Mouse (Mus musculus) monocyte, adult 5-6 weeks (primary cell): ENCODE measurements around the gene Fgfr2. TPM values are rescaled to one million over a fixed set of nuclear protein-coding genes. Genes with fewer than 3 reads are reported as not detected.

Experiments used
- ATAC-seq: fragments of 153-309, 156-312 bp; replicated peaks from 2 replicates; pipeline ENCODE4 v1.8.0; 2017; ENCODE audit warnings: mild to moderate bottlenecking; ENCODE audit not compliant: low TSS enrichment, insufficient number of reproducible peaks, severe bottlenecking, poor library complexity, low FRiP score
- total RNA-seq: library from RNA; stranded (forward); fragments of 200-1000, 200-491, 200-594 nt; gene quantifications from 3 replicates; pipeline ENCODE4 v1.2.3, GENCODE M21; 2017

Fgfr2 gene
- total RNA-seq, 1 experiment from 2014 or later = not detected

- ATAC-seq = no peak
Observed at GRCm38 (mm10) chr7:130577388-130578003, 2545.7 kb downstream of the Fgfr2 start, which contains the start of gene Tacc2. TSS of gene Tacc2 (plus strand) at chr7:130577438.

- ATAC-seq = no peak
Observed at GRCm38 (mm10) chr7:130576981-130577380, 2546.2 kb downstream of the Fgfr2 start.

DNA sequence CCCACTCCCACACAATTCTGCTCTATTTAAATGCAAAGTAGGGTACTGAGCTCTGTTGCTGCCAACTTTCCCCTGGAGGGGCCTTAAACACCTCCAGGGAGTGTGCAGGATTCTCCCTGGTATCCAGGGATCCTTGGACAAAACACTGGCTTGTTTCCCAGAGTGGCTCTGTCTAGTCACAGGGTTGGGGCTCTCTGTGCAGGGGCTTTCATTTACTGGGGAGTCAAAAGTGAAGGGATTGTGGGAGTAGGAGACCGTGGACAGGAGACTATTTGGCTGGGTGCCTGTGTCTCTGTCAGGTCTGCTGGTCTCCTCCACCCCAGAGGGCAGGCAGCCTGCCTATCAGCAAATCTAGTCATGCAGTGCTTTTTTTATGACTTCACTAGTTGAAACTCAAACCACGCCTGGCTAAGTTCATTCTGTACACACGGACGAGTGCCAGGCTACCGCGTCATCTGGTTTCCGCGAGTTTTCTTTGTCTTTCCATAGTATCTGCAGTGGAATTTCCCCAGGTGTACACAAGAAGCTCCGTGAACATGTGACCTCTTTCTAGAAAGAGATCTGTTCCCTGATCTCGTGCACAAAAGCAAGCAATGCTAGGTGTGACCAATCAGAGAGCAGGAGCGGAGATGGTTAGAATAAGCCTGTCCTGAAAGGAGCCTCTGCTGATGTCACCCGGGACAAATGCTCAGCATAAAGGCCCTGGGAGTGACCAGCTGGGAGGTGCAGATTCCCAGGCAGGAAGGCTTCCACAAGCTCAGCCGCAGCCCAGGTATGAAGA lies 2548.7 kb downstream of the Fgfr2 start:
- no peak for ATAC-seq

DNA sequence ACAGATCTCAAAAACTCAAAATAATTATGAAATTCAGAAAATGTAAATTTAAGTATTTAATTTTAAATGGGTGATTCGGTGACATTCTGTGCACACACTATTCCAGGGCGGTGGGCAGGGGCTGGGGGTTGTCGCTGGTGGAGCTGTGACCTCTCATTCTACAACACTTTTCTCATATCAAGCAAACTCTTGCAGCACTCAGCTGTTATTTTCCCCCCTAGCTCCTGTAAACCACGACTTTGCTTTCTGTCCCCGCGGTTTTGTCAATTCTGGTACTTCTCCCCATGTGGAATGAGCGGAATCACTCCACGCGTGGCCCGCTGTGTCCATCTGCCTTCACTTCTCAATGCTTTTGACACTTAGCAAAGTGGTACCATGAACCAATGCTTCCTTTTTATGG lies 2549.4 kb downstream of the Fgfr2 start:
- ATAC-seq = no peak

- no peak for ATAC-seq
Observed at GRCm38 (mm10) chr7:130572821-130573220, 2550.3 kb downstream of the Fgfr2 start, which contains the start of gene Nsmce4a. TSS of gene Nsmce4a (minus strand) at chr7:130573118.

DNA sequence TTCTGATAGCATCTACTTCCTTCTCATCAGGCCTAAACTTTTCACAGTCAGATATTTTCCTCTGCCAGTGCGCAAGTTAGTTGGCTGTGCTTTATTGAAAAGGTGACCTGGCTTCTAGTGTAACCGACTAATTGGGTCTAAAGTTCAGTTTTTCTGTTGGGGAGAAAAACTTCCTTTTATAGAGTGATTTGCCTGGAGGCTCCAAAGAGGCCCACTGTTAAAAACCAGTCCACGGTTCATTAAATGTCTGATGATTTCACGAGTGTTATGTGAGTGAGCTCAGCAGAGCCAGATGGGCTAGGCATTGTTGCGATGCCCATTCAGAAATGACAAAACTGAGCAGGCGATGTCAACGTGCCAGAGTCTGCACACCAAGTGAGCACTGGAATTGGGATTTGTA lies 2552.7 kb downstream of the Fgfr2 start:
- ATAC-seq = no peak

DNA sequence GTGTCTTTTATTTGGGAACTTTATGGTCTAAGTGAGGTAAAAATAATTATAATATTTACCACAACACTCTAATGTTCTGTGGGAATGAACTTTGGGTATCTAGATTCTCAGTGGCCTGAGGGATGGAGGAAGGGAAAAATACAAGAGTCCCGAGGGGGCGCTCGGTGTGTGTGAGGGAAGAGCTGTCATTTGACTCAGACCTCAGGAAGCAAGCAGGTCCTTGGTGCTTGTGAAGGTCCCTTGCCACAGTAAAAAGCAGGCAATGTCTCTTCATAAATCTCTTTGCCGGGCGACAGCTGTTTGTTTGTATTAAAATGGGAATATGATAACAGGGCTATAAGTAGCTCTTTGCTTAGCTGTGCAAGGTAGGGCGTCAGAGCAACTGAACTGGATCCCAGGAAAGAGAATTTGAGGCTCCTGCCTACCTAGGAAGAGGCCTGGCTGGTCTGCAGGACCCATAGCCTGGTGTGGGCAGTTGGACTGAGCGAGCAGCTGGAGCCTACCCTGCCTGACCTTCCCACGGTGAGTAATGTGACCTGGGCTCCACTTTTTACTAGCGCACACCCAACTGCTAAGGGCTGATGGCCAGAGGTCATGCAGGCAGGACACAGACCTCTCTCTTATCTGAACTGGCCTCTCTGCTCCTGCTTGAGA lies 2554.2 kb downstream of the Fgfr2 start:
- no peak for ATAC-seq

- ATAC-seq = no peak
Observed at GRCm38 (mm10) chr7:130564596-130564995, 2558.6 kb downstream of the Fgfr2 start.

DNA sequence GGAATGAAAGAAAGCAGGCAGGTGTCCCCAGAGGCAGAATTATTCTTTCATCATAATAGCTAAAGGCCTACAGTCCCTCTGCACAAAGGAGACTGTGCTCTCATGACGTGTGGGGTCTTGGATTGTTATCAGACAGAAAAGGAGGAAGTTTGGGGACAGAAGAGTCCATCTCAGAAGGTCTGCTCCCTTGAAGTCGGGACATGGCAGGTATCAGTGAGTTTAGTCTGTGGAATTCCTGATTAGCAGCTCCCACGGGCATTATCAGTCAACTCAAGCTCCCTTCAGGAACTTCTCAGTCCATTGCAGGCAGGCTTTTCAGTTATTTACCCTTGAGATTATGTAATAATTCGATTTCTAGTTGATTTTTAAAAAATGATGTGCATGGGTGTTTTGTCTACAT lies 2559.3 kb downstream of the Fgfr2 start:
- ATAC-seq = no peak

DNA sequence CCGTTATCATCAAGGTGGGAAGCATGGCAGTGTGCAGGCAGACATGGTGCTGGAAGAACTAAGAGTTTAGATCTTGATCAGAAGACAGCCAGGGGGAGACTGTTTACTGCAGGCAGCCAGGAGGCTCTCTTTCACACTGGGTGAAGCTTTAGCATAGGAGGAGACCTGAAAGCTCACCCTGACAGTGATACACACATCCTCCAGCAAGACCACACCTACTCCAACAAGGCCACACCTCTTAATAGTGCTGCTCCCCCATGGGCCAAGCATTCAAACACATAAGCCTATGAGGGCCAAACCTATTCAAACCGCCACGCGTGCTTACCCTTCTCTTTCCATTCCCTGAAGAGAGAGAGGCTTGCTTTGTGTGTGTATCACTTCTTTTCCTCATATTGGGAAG lies 2559.9 kb downstream of the Fgfr2 start:
- ATAC-seq = no peak

GRCm38 (mm10) chr7:130560933-130561332 lies 2562.2 kb downstream of the Fgfr2 start:
- no peak for ATAC-seq

DNA sequence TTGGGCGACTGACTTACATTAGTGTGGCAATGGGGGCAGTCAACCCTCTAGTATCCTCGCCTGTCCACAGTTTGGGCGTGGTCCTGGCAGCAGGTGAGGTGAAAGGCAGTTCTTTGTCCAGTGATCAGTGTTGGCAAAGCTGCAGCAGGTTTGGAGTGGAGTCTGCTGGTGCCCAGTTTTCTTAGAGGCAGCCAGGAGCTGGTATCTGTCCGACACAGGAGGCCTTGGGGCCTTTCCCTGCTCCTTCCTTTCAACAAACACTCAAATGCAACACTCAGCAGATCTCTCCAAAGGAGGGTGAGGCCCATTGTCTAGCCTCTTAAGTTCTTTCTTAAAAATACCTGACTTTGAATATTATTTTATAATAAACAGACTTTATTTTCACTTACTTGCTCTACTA lies 2564.6 kb downstream of the Fgfr2 start:
- ATAC-seq = no peak

DNA sequence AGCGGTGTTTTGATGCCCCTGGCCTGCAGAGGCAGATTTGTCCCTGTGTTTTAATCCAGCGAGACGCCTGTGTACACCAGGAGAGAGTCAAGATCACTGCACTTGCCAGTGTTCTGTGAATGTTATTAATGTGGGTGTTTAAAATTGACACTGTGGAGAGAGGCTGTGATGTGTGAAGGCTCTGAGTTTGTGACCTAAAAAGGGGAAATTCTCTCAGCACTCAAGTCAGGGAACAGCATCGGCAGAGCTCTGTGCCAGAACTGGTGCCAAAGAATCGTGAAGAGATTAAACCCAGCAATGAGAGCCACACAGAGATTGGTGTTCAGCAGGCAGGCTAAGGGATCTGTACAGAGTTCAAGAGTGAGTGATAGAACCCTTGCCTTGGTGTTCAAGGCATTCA lies 2567.6 kb downstream of the Fgfr2 start:
- no peak for ATAC-seq

DNA sequence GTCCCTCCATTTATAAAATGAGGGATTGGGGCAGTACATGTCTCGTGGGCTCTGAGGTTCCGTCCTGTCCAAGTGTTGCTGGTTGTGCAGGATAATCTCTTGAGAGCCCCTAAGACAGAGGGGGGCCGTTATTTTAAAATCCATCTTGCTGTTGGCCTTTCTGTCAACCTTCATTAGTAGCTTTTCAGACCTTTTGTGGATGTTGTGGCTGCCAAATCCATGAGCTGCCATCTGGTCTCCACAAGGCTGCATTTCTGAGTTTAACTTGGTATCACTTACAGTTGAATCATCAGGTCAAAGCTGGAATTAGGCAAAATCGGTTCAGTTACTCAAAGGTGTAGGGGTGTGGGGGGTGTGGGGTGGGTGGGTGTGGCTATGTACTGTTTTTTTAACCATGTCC lies 2569.8 kb downstream of the Fgfr2 start:
- ATAC-seq = no peak

- ATAC-seq = no peak
Observed at GRCm38 (mm10) chr7:130552780-130553179, 2570.4 kb downstream of the Fgfr2 start.

DNA sequence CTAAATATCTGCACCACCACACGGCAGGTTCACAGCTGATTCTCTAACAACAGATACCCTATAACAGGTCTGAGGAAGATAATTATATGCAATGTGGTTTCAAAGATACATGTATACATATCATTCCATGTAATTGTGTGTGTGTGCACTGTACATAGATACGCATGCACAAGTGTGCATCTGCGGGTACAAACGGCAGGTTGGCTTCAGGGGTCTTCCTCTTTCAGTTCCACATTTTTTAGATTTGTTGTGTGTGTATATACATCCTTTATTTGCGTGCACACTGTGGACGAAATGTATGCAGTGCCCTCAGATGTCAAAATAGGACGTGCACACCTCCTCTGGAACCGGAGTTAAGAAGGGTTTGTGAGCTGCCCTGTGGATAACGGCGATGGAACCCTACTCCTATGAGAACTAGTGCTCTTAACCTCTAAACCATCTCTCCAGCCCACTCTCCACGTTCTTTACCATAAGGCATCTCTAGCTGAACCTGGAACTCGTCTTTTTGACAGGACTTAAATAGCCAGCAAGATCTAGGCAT lies 2575.4 kb downstream of the Fgfr2 start:
- peak; percentile 15; the same call in 1 of the 2 replicates for ATAC-seq

- peak; percentile 92 for ATAC-seq
Observed at GRCm38 (mm10) chr7:130546791-130547484, 2576.2 kb downstream of the Fgfr2 start.

DNA sequence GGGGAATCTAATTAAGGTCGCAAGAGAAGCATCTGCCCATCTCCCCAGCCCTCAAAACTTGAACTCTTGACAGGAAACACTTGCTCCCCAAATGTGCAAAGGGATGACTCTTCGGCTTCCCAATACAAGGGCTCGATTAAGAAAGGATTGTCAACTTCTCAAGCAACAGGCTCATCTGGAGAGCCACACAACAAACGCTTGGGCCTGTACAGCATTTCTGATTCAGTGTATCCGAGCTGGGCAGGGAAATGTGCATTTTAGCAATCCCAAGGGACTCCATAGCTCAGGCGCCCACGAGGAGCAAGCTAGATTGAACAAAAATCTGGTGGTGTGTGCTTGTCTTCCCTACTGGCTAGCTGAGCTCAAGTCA lies 2576.7 kb downstream of the Fgfr2 start:
- no peak for ATAC-seq

DNA sequence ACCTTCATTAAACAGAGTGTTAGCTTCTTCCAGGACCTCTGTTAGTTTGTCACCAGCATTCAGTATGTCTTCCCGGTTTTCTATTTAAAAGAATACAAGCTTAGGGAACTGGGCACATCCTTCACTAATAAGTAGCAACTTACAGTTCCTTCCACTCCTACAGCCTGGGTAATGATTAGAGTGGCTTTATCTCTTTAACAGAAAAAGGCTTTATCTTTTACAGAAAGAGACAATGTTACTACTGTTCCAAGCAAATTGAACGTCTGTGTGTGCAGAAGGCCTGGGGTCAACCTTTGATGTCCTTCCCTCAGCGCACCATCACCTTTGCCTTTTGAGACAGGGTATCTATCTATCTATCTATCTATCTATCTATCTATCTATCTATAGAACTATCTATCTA lies 2577.3 kb downstream of the Fgfr2 start:
- ATAC-seq = no peak
